Mouse (Mus musculus): Measurements from ENCODE around the gene Glmp.
"Not testable (repeated sequence)": the region's sequence is repeated elsewhere in the genome, so short reads cannot be mapped to it uniquely, and the experiment has no call there.

Gene Glmp

GRCm38 (mm10) chr3:88336058-88337013 is 11.5 kb downstream of the Glmp start, which contains the start of the genes Tmem79 and Smg5:
Tmem79 (minus strand) TSS chr3:88336148.
Smg5 (plus strand) TSS chr3:88336260.
- peak; percentile 98 for DNase-seq (ENCODE audit: low read depth)

- peak; percentile 93 for DNase-seq (ENCODE audit: low read depth)
Measured at GRCm38 (mm10) chr3:88337367-88338020, 12.7 kb downstream of the Glmp start.

- DNase-seq (ENCODE audit: low read depth) = peak; percentile 82
Measured at GRCm38 (mm10) chr3:88338316-88338715, 13.5 kb downstream of the Glmp start.

- no peak for DNase-seq (ENCODE audit: low read depth)
Measured at GRCm38 (mm10) chr3:88339006-88339405, 14.2 kb downstream of the Glmp start.

GRCm38 (mm10) chr3:88350732-88351131 is 25.9 kb downstream of the Glmp start:
- DNase-seq (ENCODE audit: low read depth) = no peak

- DNase-seq (ENCODE audit: low read depth) = no peak
Measured at GRCm38 (mm10) chr3:88352907-88353306, 28.1 kb downstream of the Glmp start.

GRCm38 (mm10) chr3:88354396-88355165 is 29.8 kb downstream of the Glmp start:
- peak; percentile 40 for DNase-seq (ENCODE audit: low read depth)

- no peak for DNase-seq (ENCODE audit: low read depth)
Measured at GRCm38 (mm10) chr3:88359584-88359983, 34.8 kb downstream of the Glmp start.

GRCm38 (mm10) chr3:88359989-88360388 is 35.2 kb downstream of the Glmp start:
- DNase-seq (ENCODE audit: low read depth) = no peak

GRCm38 (mm10) chr3:88361096-88361495 is 36.3 kb downstream of the Glmp start:
- no peak for DNase-seq (ENCODE audit: low read depth)

GRCm38 (mm10) chr3:88361612-88362313 is 36.9 kb downstream of the Glmp start:
- DNase-seq (ENCODE audit: low read depth) = no peak

GRCm38 (mm10) chr3:88363700-88364099 is 38.9 kb downstream of the Glmp start:
- no peak for DNase-seq (ENCODE audit: low read depth)

GRCm38 (mm10) chr3:88364337-88364736 is 39.5 kb downstream of the Glmp start, which contains the start of gene Paqr6:
Paqr6 (plus strand) TSS chr3:88364584.
- no peak for DNase-seq (ENCODE audit: low read depth)

- no peak for DNase-seq (ENCODE audit: low read depth)
Measured at GRCm38 (mm10) chr3:88365705-88366361, 41.0 kb downstream of the Glmp start.

GRCm38 (mm10) chr3:88366830-88367428 is 42.1 kb downstream of the Glmp start:
- DNase-seq (ENCODE audit: low read depth) = not testable (repeated sequence)

- not testable (repeated sequence) for DNase-seq (ENCODE audit: low read depth)
Measured at GRCm38 (mm10) chr3:88367517-88367916, 42.7 kb downstream of the Glmp start.

GRCm38 (mm10) chr3:88368511-88368910 is 43.7 kb downstream of the Glmp start:
- not testable (repeated sequence) for DNase-seq (ENCODE audit: low read depth)

GRCm38 (mm10) chr3:88372643-88373042 is 47.8 kb downstream of the Glmp start, which contains the start of gene Bglap3:
Bglap3 (minus strand) TSS chr3:88372743.
- not testable (repeated sequence) for DNase-seq (ENCODE audit: low read depth)

- DNase-seq (ENCODE audit: low read depth) = not testable (repeated sequence)
Measured at GRCm38 (mm10) chr3:88375750-88376626, 51.2 kb downstream of the Glmp start.
